Mouse (Mus musculus): ENCODE data around the gene Amigo2.

Gene Amigo2

GRCm38 (mm10) chr15:97246911-97247790 lies at the start of gene Amigo2, which contains the start of gene Pced1b:
TSS of gene Amigo2 (minus strand) at chr15:97247287.
TSS of gene Pced1b (plus strand) at chr15:97247107.
- peak; percentile 67 to 76 for DNase-seq

DNA sequence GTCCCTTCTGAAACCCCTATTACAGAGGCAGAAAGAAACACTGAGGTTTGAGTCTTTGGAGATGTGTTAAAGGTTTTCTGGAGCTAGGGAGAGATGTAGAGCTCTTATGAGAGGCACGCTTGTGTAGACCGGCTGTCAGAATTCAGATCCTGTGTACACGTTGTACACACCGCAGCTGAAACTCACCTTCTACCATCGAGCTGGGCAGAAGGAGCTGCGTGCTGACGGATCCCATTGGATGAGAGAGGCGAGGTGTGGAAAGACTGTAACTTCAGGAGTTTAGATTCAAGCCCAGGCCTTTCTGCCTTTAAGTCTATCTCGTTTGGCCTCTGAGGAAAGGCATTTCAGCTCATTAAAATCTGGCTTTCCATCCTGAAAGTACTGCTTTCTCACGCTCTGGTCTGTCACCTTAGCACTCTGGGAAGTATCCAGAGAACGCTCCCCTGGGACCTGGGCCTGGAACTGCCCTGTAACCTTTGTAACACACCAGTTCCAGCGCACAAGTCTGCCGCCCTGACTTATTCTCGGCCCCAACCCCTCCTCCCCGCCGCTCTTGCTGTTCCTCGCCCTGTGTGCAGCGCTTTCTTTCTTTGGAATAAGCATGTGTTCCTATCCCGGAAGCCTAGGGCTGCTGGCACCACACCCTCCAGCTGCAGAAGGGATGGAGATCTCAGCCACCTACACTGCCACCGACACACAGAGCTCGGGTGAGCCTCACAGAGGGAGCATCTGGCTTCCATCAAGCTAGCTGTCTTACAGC lies 44.4 kb upstream of the Amigo2 start:
- DNase-seq = no peak

DNA sequence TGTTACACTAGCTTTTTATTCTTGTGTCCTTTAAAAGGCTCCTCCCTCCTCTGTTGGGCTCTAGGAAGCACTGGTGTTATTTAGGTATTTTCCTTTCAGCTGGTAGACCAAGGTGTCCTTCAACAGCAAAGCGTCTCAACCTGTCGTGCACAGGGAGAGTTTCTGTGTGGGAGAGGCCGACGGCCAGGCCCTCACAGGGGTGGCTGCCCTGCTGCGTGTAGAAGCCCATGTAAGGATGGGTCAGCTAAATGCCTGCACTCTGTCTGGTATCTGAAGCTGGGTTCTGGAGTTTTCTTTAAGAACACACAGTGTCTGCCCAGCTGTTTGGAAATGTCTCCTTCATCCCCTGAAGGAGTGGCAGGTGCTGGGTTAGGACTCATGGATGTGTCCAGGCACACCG lies 43.3 kb upstream of the Amigo2 start:
- no peak for DNase-seq

DNA sequence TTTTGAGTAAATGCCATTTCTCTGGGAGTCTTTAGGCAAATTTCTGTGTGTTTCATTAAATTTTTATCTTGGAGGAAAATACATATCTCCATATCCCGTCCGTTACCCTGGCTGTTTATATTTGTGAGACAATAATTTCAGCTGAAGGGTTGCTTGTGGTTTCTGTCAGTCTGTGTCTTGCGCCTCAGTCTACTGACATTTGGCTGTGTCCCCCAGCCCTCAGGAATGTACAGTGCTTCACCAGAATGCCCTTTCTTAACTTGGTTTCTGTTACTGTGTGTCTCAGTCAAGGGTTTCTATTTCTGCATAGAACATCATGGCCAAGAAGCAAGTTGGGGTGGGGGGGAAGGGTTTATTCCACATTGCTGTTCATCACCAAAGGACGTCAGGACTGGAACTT lies 42.1 kb upstream of the Amigo2 start:
- DNase-seq = no peak

DNA sequence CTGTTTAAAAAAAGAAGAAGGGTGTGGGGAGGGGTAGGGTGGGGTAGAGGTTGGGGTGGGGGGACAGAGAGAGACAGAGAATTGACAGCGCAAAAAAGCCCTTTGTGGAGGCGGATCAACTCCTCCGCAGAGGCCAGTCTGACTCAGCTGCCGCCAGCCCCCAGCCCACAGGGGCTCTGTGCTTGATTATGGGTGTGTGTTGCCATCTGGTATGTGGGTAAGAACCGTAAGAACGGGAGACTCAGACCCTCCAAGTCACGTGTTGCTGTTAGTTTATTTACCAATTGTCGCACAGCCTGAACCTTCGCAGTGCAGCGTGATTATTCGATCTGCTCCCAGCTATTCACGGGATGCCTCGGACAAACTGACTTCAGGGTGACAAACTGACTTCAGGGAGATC lies 41.6 kb upstream of the Amigo2 start:
- DNase-seq = no peak

DNA sequence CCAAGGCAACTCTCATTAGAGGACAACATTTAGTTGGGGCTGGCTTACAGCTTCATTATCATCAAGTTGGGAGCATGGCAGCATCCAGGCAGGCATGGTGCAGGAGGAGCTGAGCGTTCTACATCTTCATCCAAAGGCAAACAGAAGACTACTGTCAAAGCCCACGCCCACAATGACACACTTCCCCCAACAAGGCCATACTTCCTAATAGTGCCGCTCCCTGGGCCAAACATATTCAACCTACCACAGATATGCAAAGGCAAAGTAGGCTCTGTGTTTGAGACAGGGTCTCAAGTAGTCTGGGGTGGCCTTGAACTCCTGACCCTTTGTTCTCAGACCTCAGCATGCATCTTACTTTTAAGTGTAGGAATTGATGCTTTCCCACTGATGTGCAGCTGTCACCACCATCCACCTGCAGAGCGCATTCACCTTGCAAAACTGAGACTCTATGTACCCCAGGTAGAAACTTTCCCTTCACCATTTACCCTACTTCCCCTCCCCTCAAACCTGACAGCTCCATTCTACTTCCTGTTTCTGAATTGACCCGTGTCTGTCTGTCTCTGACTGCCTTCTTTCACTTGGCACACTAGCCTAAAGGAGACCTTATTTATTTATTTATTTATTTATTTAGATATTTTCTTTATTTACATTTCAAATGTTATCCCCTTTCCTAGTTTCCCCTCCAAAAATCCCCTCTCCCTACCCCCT lies 40.5 kb upstream of the Amigo2 start:
- no peak for DNase-seq

DNA sequence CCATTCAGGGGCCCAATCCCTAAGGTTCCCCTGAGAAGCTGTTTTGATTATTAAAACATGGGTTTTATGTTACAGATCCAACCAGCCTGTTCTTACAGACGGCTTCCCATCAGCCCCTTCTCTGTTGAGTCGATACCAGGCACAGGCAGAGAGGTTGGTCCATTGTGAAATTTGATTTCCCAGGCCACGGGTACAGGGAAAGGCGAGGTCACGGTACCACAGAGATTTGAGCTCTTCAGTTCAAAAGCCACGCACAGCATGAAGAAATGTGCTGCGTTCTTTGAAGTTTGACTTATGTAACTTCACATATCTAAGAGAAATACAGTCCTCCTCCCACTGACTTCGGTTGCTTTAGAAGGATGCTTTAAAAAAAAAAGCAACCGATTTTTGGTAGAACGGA lies 39.6 kb upstream of the Amigo2 start:
- DNase-seq = no peak

DNA sequence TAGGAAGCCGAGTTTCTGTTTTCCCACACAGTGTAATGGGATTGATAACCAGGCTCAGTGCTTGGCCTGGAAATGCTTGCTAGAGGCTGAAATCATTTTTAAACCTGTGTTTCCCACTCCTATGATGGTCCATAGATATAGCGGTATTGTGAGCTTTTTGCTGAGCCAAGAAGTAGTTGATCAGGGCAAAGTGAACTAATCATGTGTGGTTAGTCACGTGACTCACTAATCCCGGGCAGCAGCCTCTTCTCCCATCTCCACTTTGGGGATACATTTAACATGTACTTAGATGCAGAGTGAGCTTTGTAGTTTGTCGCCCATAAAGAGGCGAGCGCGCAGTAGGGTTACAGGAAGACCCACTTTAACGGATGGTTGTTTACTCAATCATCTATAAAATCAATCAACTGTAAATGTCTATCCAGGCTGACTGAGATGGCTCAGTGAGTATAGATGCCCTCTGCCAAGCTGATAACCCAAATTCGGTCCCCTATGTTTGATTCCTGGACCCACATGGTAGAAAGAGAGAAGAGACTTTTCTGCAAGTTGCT lies 38.7 kb upstream of the Amigo2 start:
- DNase-seq = no peak

GRCm38 (mm10) chr15:97284201-97284600 lies 37.1 kb upstream of the Amigo2 start:
- no peak for DNase-seq

- no peak for DNase-seq
Observed at GRCm38 (mm10) chr15:97282572-97282881, 35.4 kb upstream of the Amigo2 start.

DNA sequence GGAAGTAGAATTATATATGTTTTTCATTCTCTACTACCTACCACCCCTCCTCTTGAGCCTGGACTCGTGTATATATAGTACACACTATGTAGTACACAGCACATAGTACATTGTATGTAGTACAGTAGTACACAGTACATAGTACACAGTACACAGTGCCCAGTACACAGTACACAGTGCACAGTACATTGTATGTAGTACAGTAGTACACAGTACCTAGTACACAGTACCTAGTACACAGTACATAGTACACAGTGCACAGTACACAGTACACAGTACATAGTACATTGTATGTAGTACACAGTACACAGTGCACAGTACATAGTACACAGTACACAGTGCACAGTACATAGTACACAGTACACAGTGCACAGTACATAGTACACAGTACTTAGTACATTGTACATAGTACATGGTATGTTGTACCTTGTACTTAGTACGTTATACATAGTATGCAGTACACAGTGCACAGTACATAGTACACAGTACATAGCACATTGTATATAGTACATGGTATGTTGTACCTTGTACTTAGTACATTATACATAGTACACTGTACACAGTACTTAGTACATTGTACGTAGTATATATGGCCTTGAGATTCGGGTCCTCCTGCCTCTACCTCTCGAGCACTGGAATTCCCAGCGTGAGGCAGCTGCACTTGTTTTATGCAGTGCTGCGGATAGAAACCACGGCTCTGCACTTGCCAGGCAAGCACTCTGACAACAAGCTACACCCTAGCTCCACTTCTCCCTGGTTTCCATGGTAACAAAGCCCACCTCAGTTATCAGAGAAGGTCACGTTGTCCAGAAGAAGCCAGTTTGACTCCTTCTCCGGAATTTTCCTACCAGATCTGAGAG lies 34.9 kb upstream of the Amigo2 start:
- no peak for DNase-seq

DNA sequence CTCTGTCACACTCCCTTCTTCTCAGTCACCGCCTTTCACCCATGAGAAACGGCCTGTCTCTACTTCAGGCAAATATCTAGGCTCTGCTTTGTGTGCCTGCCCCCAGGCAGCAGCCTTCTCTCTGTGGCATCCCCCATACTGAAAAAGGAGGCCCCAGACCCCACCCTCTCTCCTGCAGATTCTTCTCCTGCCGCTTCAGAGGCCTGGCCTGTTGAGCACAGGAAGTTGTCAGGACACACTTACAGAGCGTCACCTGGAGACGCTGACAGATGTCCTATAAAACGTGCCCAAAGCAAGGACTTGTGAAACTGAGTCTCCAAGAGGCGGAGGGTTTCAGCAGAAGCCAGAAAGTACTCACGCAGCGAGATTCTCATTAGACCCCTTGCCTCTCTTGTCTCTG lies 33.7 kb upstream of the Amigo2 start:
- no peak for DNase-seq

- DNase-seq = no peak
Observed at GRCm38 (mm10) chr15:97280131-97280530, 33.0 kb upstream of the Amigo2 start.

DNA sequence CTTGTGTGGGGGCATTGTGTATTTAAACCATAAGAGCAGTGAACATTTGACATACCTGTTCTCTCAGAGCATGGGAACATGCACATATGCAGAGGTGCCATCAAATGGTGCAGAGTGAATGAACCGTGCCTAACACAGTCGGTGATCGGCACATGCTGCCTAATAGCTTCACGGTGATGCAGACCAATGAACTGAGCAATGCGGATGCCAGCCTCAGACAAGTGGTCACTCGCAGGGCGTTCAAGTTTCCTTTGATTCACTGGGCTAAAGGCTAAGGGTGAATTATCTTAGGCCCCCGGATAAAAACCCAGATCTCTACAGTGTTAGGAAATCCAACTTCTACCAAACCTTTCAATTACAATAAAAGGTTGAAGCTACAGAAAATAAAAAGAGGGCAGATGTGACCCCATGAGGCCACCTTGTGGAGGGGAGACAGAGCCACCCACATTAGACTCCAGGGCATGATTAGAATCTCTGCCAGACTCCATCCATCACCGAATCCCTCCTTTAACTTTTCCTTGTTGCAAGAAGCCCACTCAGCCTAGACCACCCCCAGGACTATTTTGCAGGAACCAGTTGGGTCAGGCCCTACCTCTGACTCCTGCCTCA lies 31.4 kb upstream of the Amigo2 start:
- no peak for DNase-seq

- peak in 1 of 2 experiments; percentile 32 for DNase-seq
Observed at GRCm38 (mm10) chr15:97277328-97277727, 30.2 kb upstream of the Amigo2 start.

DNA sequence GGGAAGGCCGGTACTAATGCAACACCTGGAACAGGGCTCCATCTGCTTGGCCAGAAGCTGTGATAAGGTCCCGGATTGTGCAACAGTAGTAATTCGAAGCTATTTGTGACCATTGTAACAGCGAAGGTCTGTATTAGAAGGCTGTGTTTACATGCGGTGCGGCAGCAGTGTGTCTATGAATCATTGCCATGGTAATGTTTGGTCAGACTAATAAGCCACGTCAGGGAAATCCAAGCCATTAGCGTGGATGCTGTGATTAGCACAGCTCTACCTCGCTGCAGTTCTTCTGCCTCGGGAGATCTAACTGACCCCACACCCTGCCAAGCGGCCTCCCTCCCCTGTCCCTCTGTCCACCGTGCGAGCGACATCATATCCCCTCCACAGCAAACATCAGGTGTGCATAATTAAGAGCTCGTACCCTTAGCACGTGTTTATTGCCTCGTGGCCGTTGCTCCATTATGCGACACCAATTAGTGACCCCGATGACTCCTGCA lies 29.6 kb upstream of the Amigo2 start:
- no peak for DNase-seq

DNA sequence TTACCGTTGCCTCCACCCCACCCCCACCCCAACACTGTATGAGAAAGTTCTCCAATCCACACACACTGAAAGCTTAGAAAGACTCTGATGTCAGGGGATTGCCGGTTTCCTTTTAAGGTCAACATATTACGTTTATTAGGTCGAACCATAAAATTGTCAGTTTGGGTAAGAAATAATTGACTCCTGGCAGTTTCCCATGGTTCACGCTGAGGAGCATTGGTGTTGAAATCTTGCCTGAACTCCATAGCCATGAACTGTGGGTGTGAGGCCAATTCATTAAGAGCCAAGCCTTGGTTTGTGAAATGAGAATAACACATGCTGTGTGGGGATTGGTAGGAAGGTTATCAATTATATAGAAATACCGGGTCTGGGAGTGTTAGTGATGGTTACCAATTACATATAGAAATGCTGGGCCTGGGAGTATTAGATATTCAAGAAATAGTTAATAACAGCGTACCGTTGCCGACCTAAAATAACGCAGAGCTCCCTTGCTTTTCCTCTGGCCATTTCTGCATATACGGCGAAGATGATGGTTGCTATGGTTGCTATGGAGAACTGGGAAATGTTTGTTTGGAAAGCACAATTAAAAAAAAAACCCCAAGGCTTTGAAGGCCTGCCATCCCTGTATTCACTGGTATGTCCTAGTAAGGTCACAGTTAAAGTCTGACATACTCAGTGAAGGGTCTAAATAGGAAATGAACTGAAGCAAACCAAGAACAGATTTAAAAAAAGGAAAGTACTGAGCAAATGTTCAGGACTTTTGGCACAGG lies 28.7 kb upstream of the Amigo2 start:
- DNase-seq = no peak

GRCm38 (mm10) chr15:97272831-97273230 lies 25.7 kb upstream of the Amigo2 start:
- no peak for DNase-seq

GRCm38 (mm10) chr15:97271985-97272697 lies 25.1 kb upstream of the Amigo2 start:
- no peak for DNase-seq

DNA sequence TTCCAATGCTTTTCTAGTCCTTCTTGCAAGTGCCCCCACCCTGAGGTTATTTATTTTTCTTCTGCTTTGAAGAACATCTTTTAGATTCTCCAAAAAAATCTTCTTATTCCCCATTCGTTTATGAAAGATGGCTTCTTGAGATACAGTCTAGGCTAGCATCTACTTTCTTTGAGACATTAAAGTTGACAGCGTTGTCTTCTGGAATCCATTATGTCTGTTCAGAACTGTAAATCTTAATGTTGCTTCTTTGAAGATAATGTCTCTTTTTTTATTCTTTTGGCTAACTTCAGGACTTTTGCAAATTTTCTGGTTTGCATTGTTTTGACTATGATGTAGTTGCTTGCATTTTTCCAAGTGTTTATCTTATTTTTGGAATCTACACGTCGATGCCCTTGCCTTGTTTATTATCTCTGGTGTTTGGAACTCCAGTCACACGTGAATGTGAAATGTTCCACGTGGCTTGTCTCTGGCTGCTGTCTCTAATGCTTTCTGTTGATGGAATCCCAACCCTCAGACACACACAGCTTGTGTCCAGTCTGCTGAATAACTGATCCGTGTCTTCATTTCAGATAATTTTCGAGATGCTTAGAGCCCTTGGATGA lies 20.1 kb upstream of the Amigo2 start:
- DNase-seq = no peak
